Mouse (Mus musculus) hindbrain, embryonic 16.5 days (tissue): ENCODE data around the gene Ndrg3. TPM values are rescaled to one million over a fixed set of nuclear protein-coding genes. Genes with fewer than 3 reads are reported as not detected.

Experiments
- ATAC-seq: fragments of 200-750 bp; cut with Nextera tagmentation; 2 replicates; pipeline ENCODE4 v1.8.0; 2017; ENCODE audit warnings: moderate TSS enrichment, moderate library complexity
- H3K27ac ChIP-seq: fragments of 300-500 bp; sonication (generic); 2 replicates; pipeline ENCODE4 v1.5.1; 2014; ENCODE audit warnings: low read depth, mild to moderate bottlenecking, control low read depth, low read length, moderate library complexity
- H3K27me3 ChIP-seq: fragments of 300-500 bp; sonication (generic); replicated peaks from 2 replicates; pipeline ENCODE4 v1.6.1; 2014; ENCODE audit warnings: low read length; ENCODE audit not compliant: control insufficient read depth, insufficient read depth
- H3K36me3 ChIP-seq: fragments of 300-500 bp; sonication (generic); 2 replicates; pipeline ENCODE4 v1.6.1; 2014; ENCODE audit warnings: mild to moderate bottlenecking, low read length, moderate library complexity, mixed read lengths; ENCODE audit not compliant: control insufficient read depth, insufficient read depth
- H3K4me1 ChIP-seq: fragments of 300-500 bp; sonication (generic); 2 replicates; pipeline ENCODE4 v1.6.1; 2014; ENCODE audit warnings: low read depth, low read length; ENCODE audit not compliant: control insufficient read depth, insufficient read depth
- H3K4me2 ChIP-seq: fragments of 300-500 bp; sonication (generic); 2 replicates; pipeline ENCODE4 v1.6.1; 2014; ENCODE audit warnings: mild to moderate bottlenecking, low read length, control low read depth, moderate library complexity
- H3K4me3 ChIP-seq: fragments of 300-500 bp; sonication (generic); 2 replicates; pipeline ENCODE4 v1.5.1; 2014; ENCODE audit warnings: mild to moderate bottlenecking, low read length, control low read depth, moderate library complexity
- H3K9ac ChIP-seq: fragments of 300-500 bp; sonication (generic); 2 replicates; pipeline ENCODE4 v1.6.1; 2014; ENCODE audit warnings: low read depth, mild to moderate bottlenecking, control low read depth, low read length, moderate library complexity
- H3K9me3 ChIP-seq: fragments of 300-500 bp; sonication (generic); 2 replicates; pipeline ENCODE4 v1.6.1; 2014; ENCODE audit warnings: mild to moderate bottlenecking, low read length, moderate library complexity; ENCODE audit not compliant: control insufficient read depth
- WGBS: fragments of 180-500 bp; shearing (Covaris S2); extraction: QIAGEN DNeasy Blood & Tissue Kit; methylation state at CpG from one replicate; pipeline ENCODE4 v1.1.7; 2014; 5-methylcytosine and 5-hydroxymethylcytosine counted together
- polyA plus RNA-seq: library from polyadenylated mRNA; unstranded; fragments of >200 nt; fragmentation: Nextera tagmentation; extraction: Ambion mirVana; gene quantifications from 2 replicates; pipeline ENCODE4 v1.2.1, GENCODE M21; 2015

Gene Ndrg3
- polyA plus RNA-seq, 1 experiment from 2014 or later, result 181 TPM

DNA sequence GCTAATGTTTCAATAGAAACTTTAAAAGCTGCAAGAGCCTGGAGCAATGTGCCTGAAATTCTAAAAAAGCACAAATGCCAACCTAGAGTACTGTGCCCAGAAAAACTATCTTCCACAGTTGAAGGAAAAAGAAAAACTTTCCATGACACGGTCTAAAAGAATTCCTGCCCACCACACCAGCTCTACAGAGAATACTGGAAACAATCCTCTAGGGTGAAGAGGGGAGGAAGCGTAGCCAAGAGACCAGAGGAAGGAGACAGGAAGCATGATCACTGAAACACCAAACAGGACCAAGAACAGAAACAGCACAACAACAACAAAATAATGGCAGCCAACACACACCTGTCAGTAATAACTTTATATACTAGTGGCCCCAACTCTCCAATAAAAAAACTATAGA, 11.8 kb downstream of the Ndrg3 start:
- Histone ChIP-seq H3K9ac (no peak overlapping the region), H3K4me2 (no peak overlapping the region), H3K27me3 (no peaks in the 10 kb centered on the region), H3K27ac (no peak overlapping the region), H3K4me1 (0 out of 2 replicates have a peak, but pooled peaks cover 2% of the 10 kb centered on the region), H3K4me3 (no peak overlapping the region), H3K36me3 (no peaks in the 10 kb centered on the region), H3K9me3 (no peaks in the 10 kb centered on the region)
- no peak for ATAC-seq
- 78% methylated on average over 2 of the region's 2 CpGs for WGBS

DNA sequence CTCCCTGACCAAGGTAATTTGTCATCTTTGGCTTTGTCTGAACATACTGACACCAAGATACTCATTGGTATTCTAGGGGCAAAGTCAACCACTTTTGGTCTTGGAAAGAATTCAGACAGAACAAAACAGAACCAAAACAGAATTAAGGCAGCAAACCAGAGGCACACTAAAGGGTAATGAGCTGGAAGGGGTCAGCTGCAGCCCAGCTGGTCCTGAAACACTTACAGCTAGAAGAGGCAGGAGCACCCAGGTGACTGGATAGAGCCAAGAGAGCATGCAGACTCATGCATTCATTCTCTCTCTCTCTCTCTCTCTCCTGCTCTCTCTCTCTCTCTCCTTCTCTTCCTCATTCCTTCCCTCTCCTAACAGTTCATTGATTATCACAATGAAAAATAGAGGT, 15.1 kb downstream of the Ndrg3 start:
- H3K4me2 ChIP-seq, result no peak overlapping the region
- no peaks in the 10 kb centered on the region for H3K27me3 ChIP-seq
- no peaks in the 10 kb centered on the region for H3K4me1 ChIP-seq
- no peaks in the 10 kb centered on the region for H3K36me3 ChIP-seq
- peak; percentile 68; the same call in 1 of the 2 replicates for ATAC-seq
- H3K4me3 ChIP-seq, result no peak overlapping the region
- H3K9ac ChIP-seq, result no peak overlapping the region
- no peak overlapping the region for H3K27ac ChIP-seq
- no peaks in the 10 kb centered on the region for H3K9me3 ChIP-seq

DNA sequence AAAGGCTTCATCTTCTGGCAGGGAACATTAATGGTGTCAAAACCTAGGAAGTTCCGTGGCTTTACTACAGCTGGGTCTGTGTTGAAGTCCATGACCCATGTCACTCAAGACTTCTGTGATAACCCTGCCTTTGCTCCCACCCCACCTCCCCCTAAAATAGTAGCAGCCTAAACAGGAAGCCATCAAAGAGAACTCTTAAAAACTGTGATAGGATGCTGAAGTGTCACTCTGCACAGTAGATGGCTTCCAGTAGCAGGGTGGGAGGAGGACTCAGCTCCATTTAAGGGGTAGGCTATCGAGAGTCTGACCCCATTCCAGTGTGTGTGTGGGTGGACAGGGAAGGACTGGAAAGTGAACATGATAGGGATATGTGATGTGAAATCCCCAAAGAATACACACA, 16.9 kb downstream of the Ndrg3 start:
- Histone ChIP-seq H3K9ac (no peak overlapping the region), H3K27me3 (no peaks in the 10 kb centered on the region), H3K4me3 (no peak overlapping the region), H3K36me3 (no peaks in the 10 kb centered on the region), H3K4me2 (no peak overlapping the region), H3K9me3 (no peaks in the 10 kb centered on the region), H3K27ac (no peak overlapping the region), H3K4me1 (no peaks in the 10 kb centered on the region)
- no peak for ATAC-seq
- 78% methylated on average over 2 of the region's 2 CpGs for WGBS

- no peak overlapping the region for H3K4me3 ChIP-seq
- 74% methylated on average over 5 of the region's 5 CpGs for WGBS
- no peaks in the 10 kb centered on the region for H3K4me1 ChIP-seq
- H3K27me3 ChIP-seq, result no peaks in the 10 kb centered on the region
- H3K9ac ChIP-seq, result no peak overlapping the region
- H3K36me3 ChIP-seq, result no peaks in the 10 kb centered on the region; the same call in 1 of the 2 replicates
- H3K9me3 ChIP-seq, result no peaks in the 10 kb centered on the region
- H3K4me2 ChIP-seq, result no peak overlapping the region
- H3K27ac ChIP-seq, result no peak overlapping the region
- no peak for ATAC-seq
These were observed 18.3 kb downstream of the Ndrg3 start for GRCm38 (mm10) chr2:156973316-156974100.

DNA sequence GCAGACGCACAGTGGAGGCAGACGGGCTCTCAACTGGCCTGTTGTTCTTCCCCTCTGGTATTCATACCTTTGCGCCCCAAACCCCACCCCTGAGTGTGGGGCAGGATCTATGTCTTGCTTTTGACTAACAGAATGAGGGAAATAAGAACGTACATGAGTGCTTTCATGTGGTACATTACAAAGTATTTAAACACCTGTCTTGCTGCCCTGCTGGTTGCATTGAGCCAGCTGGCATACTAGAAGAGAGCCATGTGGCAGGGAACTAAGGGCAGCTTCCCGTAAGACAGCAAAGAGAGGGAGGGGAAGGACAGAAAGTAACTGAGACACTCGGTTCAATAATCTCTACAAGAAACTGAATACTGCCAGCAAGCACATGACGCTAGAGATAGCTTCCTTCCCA, 21.6 kb downstream of the Ndrg3 start:
- no peaks in the 10 kb centered on the region for H3K4me1 ChIP-seq
- H3K36me3 ChIP-seq, result no peaks in the 10 kb centered on the region; the same call in 1 of the 2 replicates
- no peak overlapping the region for H3K4me2 ChIP-seq
- no peak for ATAC-seq
- H3K27me3 ChIP-seq, result no peaks in the 10 kb centered on the region
- H3K9ac ChIP-seq, result no peak overlapping the region
- H3K27ac ChIP-seq, result no peak overlapping the region
- WGBS, result 73% methylated on average over 7 of the region's 7 CpGs
- no peaks in the 10 kb centered on the region for H3K9me3 ChIP-seq
- no peak overlapping the region for H3K4me3 ChIP-seq

GRCm38 (mm10) chr2:156968501-156968900, 23.4 kb downstream of the Ndrg3 start:
- H3K4me1 ChIP-seq, result no peaks in the 10 kb centered on the region
- H3K27me3 ChIP-seq, result no peaks in the 10 kb centered on the region
- WGBS, result 84% methylated on average over 4 of the region's 4 CpGs
- no peak overlapping the region for H3K4me2 ChIP-seq
- H3K27ac ChIP-seq, result no peak overlapping the region
- H3K9ac ChIP-seq, result no peak overlapping the region
- H3K4me3 ChIP-seq, result no peak overlapping the region
- peaks cover 3% of the 10 kb centered on the region for H3K36me3 ChIP-seq
- ATAC-seq, result no peak
- H3K9me3 ChIP-seq, result no peaks in the 10 kb centered on the region

DNA sequence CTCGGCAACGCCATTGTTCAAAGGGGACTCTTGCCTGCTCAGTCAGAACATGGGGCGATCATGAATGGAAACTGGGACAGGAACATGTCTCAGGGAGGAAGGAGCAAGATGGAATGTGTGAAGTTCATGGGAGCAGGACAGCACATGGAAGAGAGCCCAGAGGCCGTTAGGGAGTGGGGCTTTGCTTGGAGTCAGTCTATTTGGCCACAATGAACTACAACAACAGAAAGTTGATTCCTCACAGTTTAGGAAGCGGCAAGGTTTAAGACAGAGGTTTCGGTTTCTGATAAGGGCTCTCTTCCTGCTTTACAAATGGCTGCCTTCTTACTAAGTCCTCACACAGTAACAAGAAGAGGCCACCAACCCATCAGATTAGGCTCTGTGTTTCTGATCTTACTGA, 24.5 kb downstream of the Ndrg3 start:
- Histone ChIP-seq H3K4me2 (no peak overlapping the region), H3K27me3 (no peaks in the 10 kb centered on the region), H3K4me3 (no peak overlapping the region), H3K9me3 (no peaks in the 10 kb centered on the region), H3K4me1 (no peaks in the 10 kb centered on the region), H3K9ac (no peak overlapping the region), H3K36me3 (peaks cover 3% of the 10 kb centered on the region), H3K27ac (no peak overlapping the region)
- WGBS, result 71% methylated on average over 6 of the region's 6 CpGs
- no peak for ATAC-seq

DNA sequence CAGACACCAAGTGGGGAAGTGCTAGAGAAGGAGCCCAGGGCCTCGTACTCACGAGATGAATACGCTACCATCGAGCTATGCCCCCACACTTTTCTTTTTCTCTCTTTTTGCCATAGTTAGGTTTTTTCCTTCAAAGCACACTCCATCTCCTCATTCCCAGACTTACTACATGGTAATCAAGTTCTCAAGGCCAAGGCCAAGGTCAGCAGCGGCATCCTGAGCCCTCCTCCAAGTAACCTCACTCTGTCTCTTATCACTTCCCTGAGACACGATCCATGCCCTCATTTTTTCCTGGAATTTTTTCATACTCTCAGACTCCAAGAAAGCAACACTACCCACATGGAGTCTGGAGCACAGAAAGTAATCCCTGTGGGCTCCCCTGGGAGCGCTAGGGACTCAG, 28.0 kb downstream of the Ndrg3 start:
- no peak overlapping the region for H3K4me2 ChIP-seq
- H3K27ac ChIP-seq, result no peak overlapping the region
- H3K9ac ChIP-seq, result no peak overlapping the region
- H3K9me3 ChIP-seq, result no peaks in the 10 kb centered on the region
- H3K27me3 ChIP-seq, result no peaks in the 10 kb centered on the region
- no peak overlapping the region for H3K4me3 ChIP-seq
- no peak for ATAC-seq
- H3K4me1 ChIP-seq, result no peaks in the 10 kb centered on the region
- WGBS, result 94% methylated on average over 7 of the region's 7 CpGs
- peaks cover 3% of the 10 kb centered on the region; the same call in 1 of the 2 replicates for H3K36me3 ChIP-seq

GRCm38 (mm10) chr2:156958496-156959252, 33.2 kb downstream of the Ndrg3 start:
- H3K9ac ChIP-seq, result no peak overlapping the region
- H3K27ac ChIP-seq, result no peak overlapping the region
- no peaks in the 10 kb centered on the region for H3K27me3 ChIP-seq
- peaks cover 2% of the 10 kb centered on the region; the same call in 1 of the 2 replicates for H3K36me3 ChIP-seq
- H3K4me3 ChIP-seq, result no peak overlapping the region
- no peak overlapping the region for H3K4me2 ChIP-seq
- no peaks in the 10 kb centered on the region for H3K9me3 ChIP-seq
- no peak for ATAC-seq
- WGBS, result 94% methylated on average over 9 of the region's 9 CpGs
- no peaks in the 10 kb centered on the region for H3K4me1 ChIP-seq
